Mouse (Mus musculus) layer of hippocampus, postnatal 25 days (tissue): ENCODE data around the gene Fam117a. TPM values are rescaled to one million over a fixed set of nuclear protein-coding genes. Genes with fewer than 3 reads are reported as not detected.

Experiments
- DNase-seq, 2 experiments: peaks; one replicate each; pipeline ENCODE4 v3.0.0; 2022; ENCODE audit warnings: mixed read lengths in 2 of 2, low spot score in 1 of 2; ENCODE audit errors: extremely low spot score in 1 of 2
- total RNA-seq, 2 experiments: library from RNA; stranded (reverse); gene quantifications; 2 replicates each; pipeline ENCODE4 v1.2.3; 2021

Gene Fam117a
- 1 to 10 TPM; 3.2 to 7.2 TPM for total RNA-seq

GRCm38 (mm10) chr11:95336568-95337128, at the start of gene Fam117a:
TSS of gene Fam117a (plus strand) at chr11:95337018.
- peak in 1 of 2 experiments; percentile 56 for DNase-seq

- DNase-seq, result no peak
These were observed 44.8 kb upstream of the Fam117a start for GRCm38 (mm10) chr11:95291998-95292397.

- no peak for DNase-seq
These were observed 43.7 kb upstream of the Fam117a start for GRCm38 (mm10) chr11:95293017-95293624.

GRCm38 (mm10) chr11:95295736-95296135, 41.1 kb upstream of the Fam117a start:
- DNase-seq, result no peak

GRCm38 (mm10) chr11:95298146-95298545, 38.7 kb upstream of the Fam117a start:
- no peak for DNase-seq

- no peak for DNase-seq
These were observed 36.9 kb upstream of the Fam117a start for GRCm38 (mm10) chr11:95299886-95300285.

GRCm38 (mm10) chr11:95301772-95302171, 35.0 kb upstream of the Fam117a start:
- DNase-seq, result no peak

GRCm38 (mm10) chr11:95305600-95305999, 31.2 kb upstream of the Fam117a start:
- DNase-seq, result no peak

- no peak for DNase-seq
These were observed 29.3 kb upstream of the Fam117a start for GRCm38 (mm10) chr11:95307526-95307925.

- DNase-seq, result peak; percentile 93
These were observed 27.3 kb upstream of the Fam117a start for GRCm38 (mm10) chr11:95309510-95310006.

GRCm38 (mm10) chr11:95310007-95310647, 26.7 kb upstream of the Fam117a start, which contains the start of gene Kat7:
TSS of gene Kat7 (minus strand) at chr11:95310246.
- peak; percentile 87 to 88 for DNase-seq

GRCm38 (mm10) chr11:95310648-95311424, 26.0 kb upstream of the Fam117a start:
- peak; percentile 26 to 31 for DNase-seq

- no peak for DNase-seq
These were observed 25.4 kb upstream of the Fam117a start for GRCm38 (mm10) chr11:95311425-95311807.

- DNase-seq, result no peak
These were observed 21.4 kb upstream of the Fam117a start for GRCm38 (mm10) chr11:95315215-95315955.

- DNase-seq, result no peak
These were observed 18.7 kb upstream of the Fam117a start for GRCm38 (mm10) chr11:95318116-95318515.

- DNase-seq, result no peak
These were observed 17.3 kb upstream of the Fam117a start for GRCm38 (mm10) chr11:95319506-95319905.

GRCm38 (mm10) chr11:95320010-95320409, 16.8 kb upstream of the Fam117a start:
- DNase-seq, result no peak

- DNase-seq, result no peak
These were observed 12.6 kb upstream of the Fam117a start for GRCm38 (mm10) chr11:95324181-95324580.

- no peak for DNase-seq
These were observed 11.0 kb upstream of the Fam117a start for GRCm38 (mm10) chr11:95325832-95326231.

GRCm38 (mm10) chr11:95326243-95326642, 10.6 kb upstream of the Fam117a start:
- DNase-seq, result no peak
